Mouse (Mus musculus) embryonic facial prominence, embryonic 11.5 days (tissue): Measurements from ENCODE around the gene Olfr553. TPM values are rescaled to one million over a fixed set of nuclear protein-coding genes. Genes with fewer than 3 reads are reported as not detected.

Experiments used
- ATAC-seq: fragments of 200-750 bp; cut with Nextera tagmentation; replicated peaks from 2 replicates; pipeline ENCODE4 v1.8.0; 2017; ENCODE audit warnings: low read depth; ENCODE audit not compliant: insufficient number of reproducible peaks, low FRiP score, low TSS enrichment
- DNase-seq: peaks from one replicate; pipeline ENCODE4 v3.0.0-alpha.2; 2015; ENCODE audit warnings: low spot score
- H3K27ac ChIP-seq: fragments of 300-500 bp; sonication (generic); replicated peaks from 2 replicates; pipeline ENCODE4 v1.5.1; 2014; ENCODE audit warnings: mild to moderate bottlenecking, low read depth, low read length, control low read depth
- H3K27me3 ChIP-seq: fragments of 300-500 bp; sonication (generic); 2 replicates; pipeline ENCODE4 v1.6.1; 2014; ENCODE audit warnings: mild to moderate bottlenecking, low read length, moderate library complexity, mixed read lengths; ENCODE audit not compliant: control insufficient read depth, insufficient read depth
- H3K36me3 ChIP-seq: fragments of 300-500 bp; sonication (generic); replicated peaks from 2 replicates; pipeline ENCODE4 v1.6.1; 2014; ENCODE audit warnings: low read depth, mild to moderate bottlenecking, low read length, moderate library complexity, mixed read lengths; ENCODE audit not compliant: control insufficient read depth, insufficient read depth
- H3K4me1 ChIP-seq: fragments of 300-500 bp; sonication (generic); 2 replicates; pipeline ENCODE4 v1.6.1; 2014; ENCODE audit warnings: low read length, mixed read lengths; ENCODE audit not compliant: control insufficient read depth, insufficient read depth
- H3K4me2 ChIP-seq: fragments of 300-500 bp; sonication (generic); 2 replicates; pipeline ENCODE4 v1.6.1; 2014; ENCODE audit warnings: low read depth, mild to moderate bottlenecking, control low read depth, low read length, moderate library complexity
- H3K4me3 ChIP-seq: fragments of 300-500 bp; sonication (generic); 2 replicates; pipeline ENCODE4 v1.5.1; 2014; ENCODE audit warnings: low read depth, low read length, control low read depth
- H3K9ac ChIP-seq: fragments of 300-500 bp; sonication (generic); replicated peaks from 2 replicates; pipeline ENCODE4 v1.6.1; 2014; ENCODE audit warnings: mild to moderate bottlenecking, control low read depth, low read length
- H3K9me3 ChIP-seq: fragments of 300-500 bp; sonication (generic); replicated peaks from 2 replicates; pipeline ENCODE4 v1.6.1; 2016; ENCODE audit warnings: mild to moderate bottlenecking, low read length, inconsistent platforms, mixed read lengths; ENCODE audit not compliant: control insufficient read depth
- WGBS: fragments of 180-500 bp; shearing (Covaris S2); extraction: QIAGEN DNeasy Blood & Tissue Kit; methylation state at CpG from one replicate; pipeline ENCODE4 v1.1.7; 2014; 5-methylcytosine and 5-hydroxymethylcytosine counted together
- polyA plus RNA-seq: library from polyadenylated mRNA; unstranded; fragments of >200 nt; fragmentation: Nextera tagmentation; extraction: Ambion mirVana; gene quantifications from 2 replicates; pipeline ENCODE4 v1.2.1, GENCODE M21; 2014

Olfr553 gene
- polyA plus RNA-seq, 1 experiment from 2014 or later, result not detected

- Histone ChIP-seq H3K36me3 (no peaks in the 10 kb centered on the region), H3K27me3 (no peaks in the 10 kb centered on the region), H3K9ac (peak within 1 kb of the TSS; percentile 42), H3K4me2 (peak within 1 kb of the TSS; percentile 39), H3K4me3 (peak within 1 kb of the TSS; percentile 36), H3K27ac (no peak within 1 kb of the TSS), H3K9me3 (no peaks in the 10 kb centered on the region), H3K4me1 (no peaks in the 10 kb centered on the region)
- ATAC-seq, result peak; percentile 93
- DNase-seq, result peak; percentile 70
- WGBS, result 18% methylated on average over 10 of the region's 10 CpGs
Measured at GRCm38 (mm10) chr7:102564999-102565997, 52.7 kb downstream of the Olfr553 start, which contains the start of gene Trim21. TSS of gene Trim21 (minus strand) at chr7:102565486.

Other genes with a start within 250 kb of the Olfr553 start
- gene Rrm1, start 176.5 kb downstream of the Olfr553 start, polyA plus RNA-seq, result 242 and 246 TPM in 2 replicates
- gene Olfr543, start 136.5 kb downstream of the Olfr553 start, polyA plus RNA-seq, result 0.25 and 0.67 TPM in 2 replicates
- 0.06 TPM in 1 of 2 replicates, not detected in the other for gene Olfr544, start 129.9 kb downstream of the Olfr553 start, polyA plus RNA-seq
- not detected in 2 replicates for gene Olfr545, start 118.6 kb downstream of the Olfr553 start, polyA plus RNA-seq
- not detected in 2 replicates for gene Olfr547, start 83.5 kb downstream of the Olfr553 start, polyA plus RNA-seq
- gene Olfr548-ps1, start 77.3 kb downstream of the Olfr553 start, polyA plus RNA-seq, result not detected in 2 replicates
- not detected in 2 replicates for gene Olfr549, start 68.3 kb downstream of the Olfr553 start, polyA plus RNA-seq
- 0.52 and 0.72 TPM in 2 replicates for gene Trim21, start 52.7 kb downstream of the Olfr553 start, polyA plus RNA-seq
- not detected in 2 replicates for gene Olfr550, start 46.8 kb downstream of the Olfr553 start, polyA plus RNA-seq
- gene Olfr551, start 26.3 kb downstream of the Olfr553 start, polyA plus RNA-seq, result not detected in 2 replicates
- not detected in 2 replicates for gene Olfr552, start 20.4 kb downstream of the Olfr553 start, polyA plus RNA-seq
- not detected in 2 replicates for gene Olfr554, start 20.2 kb upstream of the Olfr553 start, polyA plus RNA-seq
- not detected in 2 replicates for gene Olfr555, start 40.6 kb upstream of the Olfr553 start, polyA plus RNA-seq
- not detected in 2 replicates for gene Olfr556, start 46.7 kb upstream of the Olfr553 start, polyA plus RNA-seq
- gene Trim68, start 69.1 kb upstream of the Olfr553 start, polyA plus RNA-seq, result 11.4 and 14.7 TPM in 2 replicates
- gene Olfr557, start 77.7 kb upstream of the Olfr553 start, polyA plus RNA-seq, result not detected in 2 replicates
- gene Olfr558, start 84.0 kb upstream of the Olfr553 start, polyA plus RNA-seq, result 0.24 TPM in 1 of 2 replicates, not detected in the other
- not detected in 2 replicates for gene Olfr33, start 100.9 kb upstream of the Olfr553 start, polyA plus RNA-seq
- not detected in 2 replicates for gene Olfr559, start 109.3 kb upstream of the Olfr553 start, polyA plus RNA-seq
- not detected in 2 replicates for gene Olfr560, start 141.1 kb upstream of the Olfr553 start, polyA plus RNA-seq
- 0.08 TPM in 1 of 2 replicates, not detected in the other for gene Olfr78, start 141.3 kb upstream of the Olfr553 start, polyA plus RNA-seq
- not detected in 2 replicates for gene Olfr561, start 153.0 kb upstream of the Olfr553 start, polyA plus RNA-seq
- gene Olfr564, start 185.3 kb upstream of the Olfr553 start, polyA plus RNA-seq, result not detected in 2 replicates
- not detected in 2 replicates for gene Olfr566, start 240.5 kb upstream of the Olfr553 start, polyA plus RNA-seq